Mouse (Mus musculus) hindbrain, embryonic 15.5 days (tissue): ENCODE measurements around the gene Snx20. TPM values are rescaled to one million over a fixed set of nuclear protein-coding genes. Genes with fewer than 3 reads are reported as not detected.
A peak's percentile ranks its signal among the peaks of the same experiment; 100 is the strongest.
"Not testable (repeated sequence)": the region's sequence is repeated elsewhere in the genome, so short reads cannot be mapped to it uniquely, and the experiment has no call there.

ENCODE experiments used
- ATAC-seq: fragments of 200-750 bp; cut with Nextera tagmentation; 2 replicates; pipeline ENCODE4 v1.8.0; 2017; ENCODE audit warnings: low read depth, moderate number of reproducible peaks, moderate TSS enrichment; ENCODE audit not compliant: low FRiP score
- H3K27ac ChIP-seq: fragments of 300-500 bp; sonication (generic); replicated peaks from 2 replicates; pipeline ENCODE4 v1.5.1; 2015; ENCODE audit warnings: mild to moderate bottlenecking, inconsistent platforms
- H3K27me3 ChIP-seq: fragments of 300-500 bp; sonication (generic); 2 replicates; pipeline ENCODE4 v1.6.1; 2015; ENCODE audit warnings: control low read depth, inconsistent platforms
- H3K36me3 ChIP-seq: fragments of 300-500 bp; sonication (generic); 2 replicates; pipeline ENCODE4 v1.6.1; 2015; ENCODE audit warnings: control low read depth, inconsistent platforms
- H3K4me1 ChIP-seq: fragments of 300-500 bp; sonication (generic); replicated peaks from 2 replicates; pipeline ENCODE4 v1.6.1; 2015; ENCODE audit warnings: control low read depth, inconsistent platforms
- H3K4me2 ChIP-seq: fragments of 300-500 bp; sonication (generic); 2 replicates; pipeline ENCODE4 v1.6.1; 2015; ENCODE audit warnings: moderate library complexity, mild to moderate bottlenecking, inconsistent platforms
- H3K4me3 ChIP-seq: fragments of 300-500 bp; sonication (generic); 2 replicates; pipeline ENCODE4 v1.5.1; 2015; ENCODE audit warnings: mild to moderate bottlenecking, inconsistent platforms
- H3K9ac ChIP-seq: fragments of 300-500 bp; sonication (generic); 2 replicates; pipeline ENCODE4 v1.6.1; 2015; ENCODE audit warnings: inconsistent platforms
- H3K9me3 ChIP-seq: fragments of 300-500 bp; sonication (generic); 2 replicates; pipeline ENCODE4 v1.6.1; 2016; ENCODE audit warnings: control low read depth, inconsistent platforms
- WGBS: fragments of 180-500 bp; shearing (Covaris S2); methylation state at CpG from one replicate; pipeline ENCODE4 v1.1.7; 2015; 5-methylcytosine and 5-hydroxymethylcytosine counted together
- polyA plus RNA-seq: library from polyadenylated mRNA; unstranded; fragments of >200 nt; fragmentation: Nextera tagmentation; extraction: Ambion mirVana; gene quantifications from 2 replicates; pipeline ENCODE4 v1.2.1, GENCODE M21; 2015

Snx20 gene
- polyA plus RNA-seq, 1 experiment from 2014 or later: 1.6 TPM

GRCm38 (mm10) chr8:88664947-88665346 is 29.0 kb upstream of the Snx20 start:
- Histone ChIP-seq H3K9ac (no peak overlapping the region), H3K36me3 (no peaks in the 10 kb centered on the region), H3K4me2 (no peak overlapping the region), H3K27ac (no peak overlapping the region), H3K4me3 (no peak overlapping the region), H3K4me1 (peaks cover 26% of the 10 kb centered on the region), H3K27me3 (no peaks in the 10 kb centered on the region), H3K9me3 (no peaks in the 10 kb centered on the region)
- 74% methylated on average over 19 of the region's 19 CpGs for WGBS
- ATAC-seq: no peak

- ATAC-seq: no peak
- 70% methylated on average over 16 of the region's 16 CpGs for WGBS
- Histone ChIP-seq H3K4me3 (no peak overlapping the region), H3K9ac (no peak overlapping the region), H3K27ac (no peak overlapping the region), H3K4me1 (peaks cover 24% of the 10 kb centered on the region), H3K27me3 (no peaks in the 10 kb centered on the region), H3K4me2 (no peak overlapping the region), H3K9me3 (no peaks in the 10 kb centered on the region), H3K36me3 (no peaks in the 10 kb centered on the region)
Observed at GRCm38 (mm10) chr8:88664121-88664520, 28.2 kb upstream of the Snx20 start.

- WGBS: 89% methylated on average over 6 of the region's 6 CpGs
- Histone ChIP-seq H3K4me2 (no peak overlapping the region), H3K27ac (no peak overlapping the region), H3K27me3 (no peaks in the 10 kb centered on the region), H3K9me3 (no peaks in the 10 kb centered on the region), H3K4me3 (no peak overlapping the region), H3K36me3 (no peaks in the 10 kb centered on the region), H3K4me1 (peaks cover 10% of the 10 kb centered on the region), H3K9ac (no peak overlapping the region)
- no peak for ATAC-seq
Observed at GRCm38 (mm10) chr8:88662401-88662821, 26.5 kb upstream of the Snx20 start.

GRCm38 (mm10) chr8:88659873-88660272 is 23.9 kb upstream of the Snx20 start:
- Histone ChIP-seq H3K4me2 (no peak overlapping the region), H3K27ac (no peak overlapping the region), H3K9me3 (0 out of 2 replicates have a peak, but pooled peaks cover 5% of the 10 kb centered on the region), H3K27me3 (no peaks in the 10 kb centered on the region), H3K4me3 (no peak overlapping the region), H3K4me1 (peaks cover 4% of the 10 kb centered on the region), H3K9ac (no peak overlapping the region), H3K36me3 (no peaks in the 10 kb centered on the region)
- WGBS: 74% methylated on average over 3 of the region's 3 CpGs
- no peak for ATAC-seq

- Histone ChIP-seq H3K36me3 (no peaks in the 10 kb centered on the region), H3K27ac (no peak overlapping the region), H3K4me1 (no peaks in the 10 kb centered on the region), H3K4me3 (no peak overlapping the region), H3K27me3 (no peaks in the 10 kb centered on the region), H3K9ac (no peak overlapping the region), H3K9me3 (0 out of 2 replicates have a peak, but pooled peaks cover 5% of the 10 kb centered on the region), H3K4me2 (no peak overlapping the region)
- ATAC-seq: no peak
Observed at GRCm38 (mm10) chr8:88655334-88655733, 19.4 kb upstream of the Snx20 start.

- not testable (repeated sequence) for H3K4me2 ChIP-seq, ATAC-seq, H3K4me1 ChIP-seq, H3K36me3 ChIP-seq, H3K4me3 ChIP-seq, H3K9ac ChIP-seq, H3K27ac ChIP-seq, H3K9me3 ChIP-seq
- 78% methylated on average over 4 of the region's 4 CpGs for WGBS
- H3K27me3 ChIP-seq: peaks cover 11% of the 10 kb centered on the region; the same call in 1 of the 2 replicates
Observed at GRCm38 (mm10) chr8:88651122-88651521, 15.2 kb upstream of the Snx20 start.

GRCm38 (mm10) chr8:88650016-88650708 is 14.2 kb upstream of the Snx20 start:
- no peak for ATAC-seq
- no peak overlapping the region for H3K4me2 ChIP-seq
- no peaks in the 10 kb centered on the region for H3K9me3 ChIP-seq
- H3K27me3 ChIP-seq: peaks cover 11% of the 10 kb centered on the region; the same call in 1 of the 2 replicates
- 0 out of 2 replicates have a peak, but pooled peaks cover 8% of the 10 kb centered on the region for H3K4me1 ChIP-seq
- H3K4me3 ChIP-seq: no peak overlapping the region
- 78% methylated on average over 6 of the region's 6 CpGs for WGBS
- H3K36me3 ChIP-seq: no peaks in the 10 kb centered on the region
- no peak overlapping the region for H3K9ac ChIP-seq
- H3K27ac ChIP-seq: no peak overlapping the region

- H3K4me1 ChIP-seq: 0 out of 2 replicates have a peak, but pooled peaks cover 8% of the 10 kb centered on the region
- H3K9ac ChIP-seq: no peak overlapping the region
- no peak overlapping the region for H3K4me2 ChIP-seq
- H3K9me3 ChIP-seq: no peaks in the 10 kb centered on the region
- no peak overlapping the region for H3K27ac ChIP-seq
- peaks cover 11% of the 10 kb centered on the region; the same call in 1 of the 2 replicates for H3K27me3 ChIP-seq
- ATAC-seq: no peak
- H3K36me3 ChIP-seq: no peaks in the 10 kb centered on the region
- no peak overlapping the region for H3K4me3 ChIP-seq
Observed at GRCm38 (mm10) chr8:88648322-88648721, 12.4 kb upstream of the Snx20 start.

- Histone ChIP-seq H3K9ac (no peak within 1 kb of the TSS; the same call in 1 of the 2 replicates), H3K36me3 (no peaks in the 10 kb centered on the region), H3K4me1 (0 out of 2 replicates have a peak, but pooled peaks cover 8% of the 10 kb centered on the region), H3K27ac (no peak within 1 kb of the TSS), H3K9me3 (no peaks in the 10 kb centered on the region), H3K4me3 (peak within 1 kb of the TSS; percentile 30), H3K4me2 (peak within 1 kb of the TSS; percentile 61), H3K27me3 (peaks cover 11% of the 10 kb centered on the region; the same call in 1 of the 2 replicates)
- WGBS: 9% methylated on average over 33 of the region's 33 CpGs
- ATAC-seq: peak; percentile 54; the same call in 1 of the 2 replicates
Observed at GRCm38 (mm10) chr8:88646837-88647778, 11.2 kb upstream of the Snx20 start, which contains the start of gene Nod2. TSS of gene Nod2 (plus strand) at chr8:88647315.

GRCm38 (mm10) chr8:88642734-88643564 is 7.0 kb upstream of the Snx20 start:
- H3K4me2 ChIP-seq: no peak overlapping the region
- H3K4me3 ChIP-seq: no peak overlapping the region
- H3K27me3 ChIP-seq: peaks cover 1% of the 10 kb centered on the region; the same call in 1 of the 2 replicates
- no peaks in the 10 kb centered on the region for H3K36me3 ChIP-seq
- no peak overlapping the region for H3K27ac ChIP-seq
- no peak overlapping the region for H3K9ac ChIP-seq
- WGBS: 72% methylated on average over 5 of the region's 5 CpGs
- no peak for ATAC-seq
- H3K9me3 ChIP-seq: no peaks in the 10 kb centered on the region
- 0 out of 2 replicates have a peak, but pooled peaks cover 8% of the 10 kb centered on the region for H3K4me1 ChIP-seq

- Histone ChIP-seq H3K27me3 (no peaks in the 10 kb centered on the region), H3K36me3 (no peaks in the 10 kb centered on the region), H3K4me3 (no peak overlapping the region), H3K4me1 (no peaks in the 10 kb centered on the region), H3K4me2 (no peak overlapping the region), H3K27ac (no peak overlapping the region), H3K9ac (no peak overlapping the region), H3K9me3 (no peaks in the 10 kb centered on the region)
- ATAC-seq: no peak
- WGBS: 97% methylated on average over 3 of the region's 3 CpGs
Observed at GRCm38 (mm10) chr8:88638908-88639307, 3.0 kb upstream of the Snx20 start.
